Mouse (Mus musculus) testis, adult 2 months (tissue): ENCODE data around the gene Mkrn2os.

Experiments used
- CTCF ChIP-seq: fragments of 200-500 bp; IDR thresholded peaks from 2 replicates; pipeline ENCODE4 v1.5.1; 2012; ENCODE audit warnings: low read depth, mild to moderate bottlenecking, inconsistent platforms, low read length, moderate library complexity; ENCODE audit not compliant: control insufficient read depth, insufficient read depth, insufficient replicate concordance
- POLR2A ChIP-seq: fragments of 200-500 bp; IDR thresholded peaks from 2 replicates; pipeline ENCODE4 v1.6.1; 2012; ENCODE audit warnings: low read depth, mild to moderate bottlenecking, inconsistent platforms, low read length, moderate library complexity; ENCODE audit not compliant: control insufficient read depth

- no peak for TF ChIP-seq CTCF
- no peak for TF ChIP-seq POLR2A
These were observed 41.6 kb upstream of the Mkrn2os start for GRCm38 (mm10) chr6:115634015-115634414.
